Mouse (Mus musculus) testis, adult 2 months (tissue): ENCODE data around the gene Kcnc2. TPM values are rescaled to one million over a fixed set of nuclear protein-coding genes. Genes with fewer than 3 reads are reported as not detected.

Source experiments
- H3K27ac ChIP-seq: fragments of 200-500 bp; 2 replicates; pipeline ENCODE4 v1.5.1; 2012; ENCODE audit warnings: low read depth, low read length; ENCODE audit not compliant: control insufficient read depth, insufficient read depth
- H3K27me3 ChIP-seq: fragments of 200-500 bp; 2 replicates; pipeline ENCODE4 v1.6.1; 2012; ENCODE audit warnings: mild to moderate bottlenecking, low read length, moderate library complexity; ENCODE audit not compliant: control insufficient read depth, insufficient read depth
- H3K36me3 ChIP-seq: fragments of 200-500 bp; 2 replicates; pipeline ENCODE4 v1.6.1; 2012; ENCODE audit warnings: mild to moderate bottlenecking, low read length; ENCODE audit not compliant: control insufficient read depth, insufficient read depth
- H3K4me1 ChIP-seq: fragments of 200-500 bp; 2 replicates; pipeline ENCODE4 v1.6.1; 2012; ENCODE audit warnings: low read length; ENCODE audit not compliant: control insufficient read depth, insufficient read depth
- H3K4me3 ChIP-seq: fragments of 200-500 bp; 2 replicates; pipeline ENCODE4 v1.5.1; 2012; ENCODE audit warnings: low read depth, mild to moderate bottlenecking, low read length, moderate library complexity, mixed read lengths; ENCODE audit not compliant: control insufficient read depth
- CTCF ChIP-seq: fragments of 200-500 bp; IDR thresholded peaks from 2 replicates; pipeline ENCODE4 v1.5.1; 2012; ENCODE audit warnings: low read depth, mild to moderate bottlenecking, inconsistent platforms, low read length, moderate library complexity; ENCODE audit not compliant: control insufficient read depth, insufficient read depth, insufficient replicate concordance
- POLR2A ChIP-seq: fragments of 200-500 bp; IDR thresholded peaks from 2 replicates; pipeline ENCODE4 v1.6.1; 2012; ENCODE audit warnings: low read depth, mild to moderate bottlenecking, inconsistent platforms, low read length, moderate library complexity; ENCODE audit not compliant: control insufficient read depth
- polyA plus RNA-seq: library from polyadenylated mRNA; depleted of rRNA; stranded (reverse); fragments of >200 nt; gene quantifications from 2 replicates; pipeline ENCODE4 v1.2.3, GENCODE M21; 2012

The Kcnc2 gene
- polyA plus RNA-seq, 1 experiment = 2.2 TPM

DNA sequence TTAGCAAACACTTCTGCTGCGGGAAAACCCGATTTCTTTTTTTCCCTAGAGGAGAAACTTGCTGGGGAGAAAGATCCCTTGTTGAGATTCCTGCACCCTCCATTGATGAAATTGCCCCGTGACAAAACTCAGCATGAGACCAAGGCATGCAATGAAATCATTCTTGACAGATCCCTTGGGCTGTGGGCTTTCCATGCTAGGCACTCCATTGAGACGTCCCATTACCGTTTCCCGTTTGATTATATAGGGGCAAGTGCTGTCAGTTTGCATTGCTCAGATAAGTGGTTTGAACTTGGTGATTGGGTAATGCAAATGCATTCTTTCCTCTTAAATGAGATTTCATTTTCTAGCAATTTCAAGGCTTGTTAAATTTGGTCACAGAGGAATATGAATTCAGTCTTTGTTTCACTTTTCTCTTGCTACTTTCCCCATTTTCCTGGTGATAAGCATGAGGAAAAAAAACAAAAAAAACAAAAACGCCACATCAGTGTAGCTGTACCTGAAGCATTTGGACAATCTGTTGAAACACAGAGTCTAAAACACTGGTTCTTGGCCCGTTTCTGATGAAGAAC is 123.6 kb downstream of the Kcnc2 start:
- Histone ChIP-seq H3K27ac (no peak overlapping the region), H3K36me3 (no peaks in the 10 kb centered on the region), H3K4me1 (no peaks in the 10 kb centered on the region), H3K4me3 (no peak overlapping the region), H3K27me3 (no peaks in the 10 kb centered on the region)
- TF ChIP-seq CTCF = no peak
- TF ChIP-seq POLR2A = no peak

DNA sequence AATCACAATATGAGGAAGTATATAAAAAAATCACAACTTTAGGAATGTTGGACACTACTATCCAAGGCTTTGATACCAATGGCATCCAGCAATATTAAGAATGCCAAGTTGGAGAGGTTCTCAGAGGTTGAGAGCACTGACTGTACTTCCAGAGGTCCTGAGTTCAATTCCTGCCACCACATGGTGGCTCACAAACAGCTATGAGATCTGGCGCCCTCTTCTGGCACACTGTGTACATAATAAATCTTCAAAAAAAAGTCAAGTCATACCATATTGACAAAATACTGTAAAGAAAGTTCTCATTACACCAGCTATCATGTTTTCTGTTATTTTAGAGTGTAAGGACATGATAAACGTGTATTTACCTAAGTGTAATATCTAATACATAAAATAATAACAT is 126.3 kb downstream of the Kcnc2 start:
- TF ChIP-seq CTCF = no peak
- no peak for TF ChIP-seq POLR2A
- Histone ChIP-seq H3K4me1 (no peaks in the 10 kb centered on the region), H3K36me3 (no peaks in the 10 kb centered on the region), H3K27me3 (no peaks in the 10 kb centered on the region), H3K27ac (no peak overlapping the region), H3K4me3 (no peak overlapping the region)

- H3K36me3 ChIP-seq = no peaks in the 10 kb centered on the region
- no peaks in the 10 kb centered on the region for H3K27me3 ChIP-seq
- no peak overlapping the region for H3K27ac ChIP-seq
- no peak for TF ChIP-seq POLR2A
- H3K4me1 ChIP-seq = no peaks in the 10 kb centered on the region
- no peak overlapping the region for H3K4me3 ChIP-seq
These were observed 129.9 kb downstream of the Kcnc2 start for GRCm38 (mm10) chr10:112400591-112401404.

GRCm38 (mm10) chr10:112409525-112409924 is 138.6 kb downstream of the Kcnc2 start:
- Histone ChIP-seq H3K4me3 (no peak overlapping the region), H3K27me3 (no peaks in the 10 kb centered on the region), H3K27ac (no peak overlapping the region), H3K36me3 (no peaks in the 10 kb centered on the region), H3K4me1 (no peaks in the 10 kb centered on the region)
- TF ChIP-seq CTCF = no peak
- no peak for TF ChIP-seq POLR2A

DNA sequence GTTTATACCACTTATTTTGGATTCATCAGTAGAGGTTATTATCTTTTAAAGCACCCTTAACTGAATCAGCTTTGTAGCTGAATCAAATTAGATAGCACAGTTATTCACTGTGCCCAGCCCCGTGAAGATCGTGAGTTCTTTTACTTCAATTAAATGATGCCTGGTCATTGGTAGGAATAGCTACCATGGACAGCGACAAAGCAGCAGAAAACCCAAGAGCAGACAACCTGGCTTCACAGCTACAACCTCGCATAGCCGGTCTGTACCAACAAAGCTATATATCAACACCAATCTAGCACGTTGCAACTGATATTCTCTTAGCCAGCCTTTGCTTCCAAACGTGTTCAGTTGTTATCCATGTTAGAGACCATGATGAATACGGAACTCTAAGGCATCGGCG is 152.4 kb downstream of the Kcnc2 start:
- no peak overlapping the region for H3K27ac ChIP-seq
- H3K4me3 ChIP-seq = no peak overlapping the region
- no peak for TF ChIP-seq POLR2A
- no peaks in the 10 kb centered on the region for H3K4me1 ChIP-seq
- H3K27me3 ChIP-seq = no peaks in the 10 kb centered on the region
- H3K36me3 ChIP-seq = no peaks in the 10 kb centered on the region

DNA sequence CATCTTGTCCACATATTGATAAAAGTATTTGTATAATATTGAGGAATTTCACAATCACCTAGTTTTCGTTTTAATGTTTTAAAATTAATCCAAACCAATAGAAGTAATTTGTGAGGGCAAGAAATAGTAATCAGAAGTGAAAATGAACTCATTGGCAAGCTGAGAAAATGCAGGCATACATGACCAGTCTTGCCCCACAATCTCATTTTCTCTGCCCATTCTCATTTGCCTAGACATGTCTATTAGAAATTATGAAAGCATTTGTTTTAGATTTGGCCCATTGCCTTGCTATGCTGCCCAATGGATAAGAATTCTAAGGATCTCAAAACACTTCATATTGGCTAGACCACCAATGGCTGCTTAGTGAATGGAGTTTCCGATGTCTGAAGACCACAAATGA is 166.0 kb downstream of the Kcnc2 start:
- no peak overlapping the region for H3K4me3 ChIP-seq
- no peak overlapping the region for H3K27ac ChIP-seq
- no peaks in the 10 kb centered on the region for H3K4me1 ChIP-seq
- TF ChIP-seq POLR2A (no peak), CTCF (no peak)
- H3K27me3 ChIP-seq = no peaks in the 10 kb centered on the region
- no peaks in the 10 kb centered on the region for H3K36me3 ChIP-seq

GRCm38 (mm10) chr10:112444640-112445039 is 173.7 kb downstream of the Kcnc2 start:
- Histone ChIP-seq H3K36me3 (no peaks in the 10 kb centered on the region), H3K4me3 (no peak overlapping the region), H3K27me3 (no peaks in the 10 kb centered on the region), H3K4me1 (no peaks in the 10 kb centered on the region), H3K27ac (no peak overlapping the region)
- TF ChIP-seq CTCF = no peak
- TF ChIP-seq POLR2A = no peak
